Mouse (Mus musculus) stomach, postnatal 0 days (tissue): ENCODE data around the gene Scn9a.

Experiments
- CTCF ChIP-seq: IDR thresholded peaks from 2 replicates; pipeline ENCODE4 v1.5.1; 2016; ENCODE audit warnings: antibody characterized with exemption, low read depth, mild to moderate bottlenecking, moderate library complexity
- EP300 ChIP-seq: optimal IDR thresholded peaks from 2 replicates; pipeline ENCODE3; 2016; ENCODE audit warnings: antibody characterized with exemption

- no peak for TF ChIP-seq CTCF
- no peak for TF ChIP-seq EP300
Observed at GRCm38 (mm10) chr2:66478395-66478794, 156.4 kb downstream of the Scn9a start.
